Mouse (Mus musculus) limb, embryonic 10.5 days (tissue): ENCODE measurements at regions not wholly inside any gene's neighbourhood (a gene's known extent, or its start where the extent isn't known, plus 50 kb on each side); places are given as distances from the start of the nearest gene placed in this dataset.
"Not testable (repeated sequence)": the region's sequence is repeated elsewhere in the genome, so short reads cannot be mapped to it uniquely, and the experiment has no call there.

ENCODE experiments used
- DNase-seq: peaks from one replicate; pipeline ENCODE4 v3.0.0-alpha.2; 2017; ENCODE audit warnings: low spot score
- H3K27ac ChIP-seq: fragments of 300-500 bp; sonication (generic); 2 replicates; pipeline ENCODE4 v1.5.1; 2016; ENCODE audit warnings: mild to moderate bottlenecking
- H3K27me3 ChIP-seq: fragments of 300-500 bp; sonication (generic); 2 replicates; pipeline ENCODE4 v1.6.1; 2016; ENCODE audit warnings: low read depth, mild to moderate bottlenecking; ENCODE audit not compliant: poor library complexity, severe bottlenecking
- H3K36me3 ChIP-seq: fragments of 300-500 bp; sonication (generic); 2 replicates; pipeline ENCODE4 v1.6.1; 2016; ENCODE audit warnings: mild to moderate bottlenecking, moderate library complexity
- H3K4me1 ChIP-seq: fragments of 300-500 bp; sonication (generic); 2 replicates; pipeline ENCODE4 v1.6.1; 2016
- H3K4me3 ChIP-seq: fragments of 300-500 bp; sonication (generic); 2 replicates; pipeline ENCODE4 v1.5.1; 2016; ENCODE audit warnings: mild to moderate bottlenecking, moderate library complexity
- H3K9me3 ChIP-seq: fragments of 300-500 bp; sonication (generic); replicated peaks from 2 replicates; pipeline ENCODE4 v1.6.1; 2016; ENCODE audit warnings: mild to moderate bottlenecking
- WGBS: fragments of 180-500 bp; shearing (Covaris S2); methylation state at CpG from one replicate; pipeline ENCODE4 v1.1.7; 2016; 5-methylcytosine and 5-hydroxymethylcytosine counted together

DNA sequence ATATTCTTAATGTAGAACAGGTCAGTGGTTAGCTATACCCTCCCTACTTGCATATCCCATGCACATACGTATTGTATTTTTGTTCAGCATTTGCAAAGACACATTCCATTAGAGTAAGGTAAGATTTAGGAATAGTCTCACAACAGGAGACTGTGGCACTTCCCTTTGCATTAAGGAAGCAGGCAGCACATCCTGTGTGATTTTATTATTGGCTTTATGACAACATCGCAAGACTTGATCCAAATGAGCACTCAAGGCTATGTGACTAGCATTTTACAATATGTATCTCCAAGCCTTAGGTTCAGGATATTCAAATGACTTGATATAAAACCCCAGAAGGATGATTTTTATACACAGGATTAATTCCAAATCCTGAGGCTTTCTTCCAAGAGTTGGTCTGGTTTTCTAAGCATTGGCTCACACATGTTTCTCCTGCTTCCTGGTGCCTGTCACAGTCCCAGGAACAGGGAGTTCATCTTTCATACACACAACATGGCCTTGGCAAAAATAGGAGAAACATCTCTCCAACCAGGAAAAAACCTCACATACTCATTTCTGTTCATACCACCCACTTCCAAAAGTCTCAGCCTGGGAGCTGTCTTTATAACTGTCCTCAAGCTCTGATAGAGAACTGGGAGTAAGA, 159.1 kb upstream of the Meox2 start:
- WGBS: 95% methylated on average over 2 of the region's 2 CpGs
- DNase-seq: no peak
- no peak overlapping the region for H3K27ac ChIP-seq

DNA sequence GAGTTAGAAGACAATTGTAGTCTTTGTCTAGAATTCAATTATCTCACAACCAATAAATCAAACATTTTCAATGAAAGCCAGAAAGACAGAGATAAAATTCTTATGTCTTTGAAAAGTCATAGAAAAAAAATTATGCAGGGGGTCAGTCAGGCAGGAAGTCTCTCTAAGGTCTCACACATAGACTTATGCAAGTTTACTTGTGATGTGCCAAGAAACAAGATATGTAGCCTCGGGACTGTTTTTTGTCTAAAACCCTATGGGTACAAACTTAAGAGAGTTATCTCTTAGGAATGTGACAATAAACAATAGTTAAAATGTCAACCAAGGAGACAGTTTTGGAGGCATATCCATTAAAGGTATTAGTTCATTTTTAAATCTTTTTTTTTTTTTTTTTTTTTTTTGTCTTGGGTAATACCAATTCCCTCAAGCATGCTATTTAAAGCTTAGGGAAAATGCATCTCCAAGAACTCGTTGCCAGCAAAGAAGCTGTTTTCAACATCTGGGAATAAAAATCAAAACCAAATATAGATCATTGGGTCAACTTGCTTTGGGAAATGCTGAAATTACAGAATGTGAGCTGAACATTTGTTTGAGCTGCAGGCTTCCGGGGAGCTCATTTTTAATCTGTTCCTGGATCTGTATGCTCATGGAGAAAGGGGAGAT, 133.8 kb upstream of the Meox2 start:
- no peak for DNase-seq
- Histone ChIP-seq H3K4me1 (no peaks in the 10 kb centered on the region), H3K4me3 (no peak overlapping the region), H3K27ac (no peak overlapping the region), H3K9me3 (no peaks in the 10 kb centered on the region), H3K27me3 (no peaks in the 10 kb centered on the region), H3K36me3 (no peaks in the 10 kb centered on the region)
- WGBS: 87% methylated on average over 3 of the region's 3 CpGs

More for the DNA sequence above, 159.1 kb upstream of the Meox2 start:
- Histone ChIP-seq H3K9me3 (no peaks in the 10 kb centered on the region), H3K36me3 (no peaks in the 10 kb centered on the region), H3K4me1 (no peaks in the 10 kb centered on the region), H3K27me3 (no peaks in the 10 kb centered on the region), H3K4me3 (no peak overlapping the region)

DNA sequence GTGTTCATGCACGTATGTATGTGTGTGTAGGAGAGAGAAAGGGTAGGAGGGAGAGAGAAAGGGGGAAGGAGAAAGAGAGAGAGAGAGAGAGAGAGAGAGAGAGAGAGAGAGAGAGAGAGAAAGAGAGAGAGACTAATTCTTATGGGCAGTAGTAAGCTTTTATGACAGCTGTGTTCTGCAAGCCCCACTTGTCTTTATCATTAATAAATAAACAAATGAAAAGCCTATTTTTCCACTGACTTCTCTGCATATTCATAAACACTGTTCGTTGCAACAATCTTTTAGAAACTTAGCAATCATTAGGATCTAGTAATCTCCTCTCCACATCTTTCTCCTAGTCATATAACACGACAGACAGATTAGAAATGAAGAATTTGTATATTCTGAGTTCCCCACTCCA, 131.2 kb upstream of the Meox2 start:
- H3K36me3 ChIP-seq: no peaks in the 10 kb centered on the region
- no peak overlapping the region for H3K4me3 ChIP-seq
- 79% methylated on average over 3 of the region's 3 CpGs for WGBS
- no peaks in the 10 kb centered on the region for H3K4me1 ChIP-seq
- no peaks in the 10 kb centered on the region for H3K27me3 ChIP-seq
- no peaks in the 10 kb centered on the region for H3K9me3 ChIP-seq
- no peak overlapping the region for H3K27ac ChIP-seq
- DNase-seq: no peak

DNA sequence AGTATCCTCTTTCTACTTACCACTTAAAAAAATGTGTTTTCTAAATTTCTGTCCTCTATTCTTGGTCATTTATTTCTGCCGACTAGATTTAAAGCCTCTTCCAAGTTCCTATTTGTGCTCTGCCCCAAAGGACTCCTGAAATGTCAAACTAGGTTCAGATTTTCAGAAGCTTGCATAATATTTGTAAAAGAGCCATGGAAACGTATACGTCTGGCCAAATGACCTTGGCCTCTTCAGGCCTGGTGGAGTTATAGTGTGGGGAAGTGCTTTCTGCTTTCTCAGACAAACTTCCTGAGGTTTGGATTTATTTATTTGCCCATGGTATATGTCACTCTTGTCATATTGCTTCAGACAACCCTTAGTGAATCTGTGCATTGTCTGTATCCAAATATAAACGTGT, 117.2 kb upstream of the Meox2 start:
- H3K27ac ChIP-seq: no peak overlapping the region
- no peaks in the 10 kb centered on the region for H3K9me3 ChIP-seq
- H3K36me3 ChIP-seq: no peaks in the 10 kb centered on the region
- no peak for DNase-seq
- H3K27me3 ChIP-seq: no peaks in the 10 kb centered on the region
- 77% methylated on average over 4 of the region's 4 CpGs for WGBS
- H3K4me1 ChIP-seq: 0 out of 2 replicates have a peak, but pooled peaks cover 3% of the 10 kb centered on the region
- H3K4me3 ChIP-seq: no peak overlapping the region

DNA sequence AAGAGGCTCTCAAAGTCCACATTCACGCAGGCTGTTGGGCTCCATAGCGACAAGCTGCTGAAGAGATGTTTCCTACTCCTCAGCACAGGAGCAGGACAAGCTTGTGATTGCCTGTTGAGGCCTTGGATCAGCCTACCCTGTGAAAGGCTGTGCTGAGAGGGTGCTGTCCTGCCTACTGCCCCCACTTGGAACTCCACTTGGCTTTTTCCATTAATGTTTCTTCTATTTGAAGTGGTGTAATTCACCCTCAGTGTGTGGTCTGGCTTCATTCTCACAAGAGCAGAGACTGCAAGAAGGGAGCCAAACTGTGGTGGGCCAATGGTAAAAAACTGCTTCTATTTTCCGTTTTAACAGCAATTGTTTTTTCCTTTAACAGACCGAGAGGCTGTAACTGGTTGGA, 116.4 kb upstream of the Meox2 start:
- DNase-seq: no peak
- WGBS: 76% methylated on average over 4 of the region's 4 CpGs

DNA sequence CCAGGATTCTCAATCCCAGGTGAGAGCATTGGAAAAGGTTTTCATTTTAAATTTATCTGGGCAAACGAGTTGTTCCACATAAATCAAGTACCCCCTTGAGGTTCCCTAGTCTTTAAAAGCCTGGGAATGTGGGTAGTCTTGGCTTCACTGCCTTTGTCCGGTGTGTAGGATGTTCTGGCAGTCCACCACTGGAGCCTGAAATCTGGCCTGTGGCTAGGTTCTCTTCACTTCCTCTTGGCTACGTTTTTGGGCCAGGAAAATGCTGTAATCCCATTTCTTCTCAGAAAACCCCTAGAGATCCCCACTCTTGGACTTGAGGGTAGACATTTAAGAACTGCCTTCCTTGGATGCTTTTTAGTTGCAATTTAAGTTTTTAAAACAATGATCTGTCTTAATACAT, 106.9 kb upstream of the Meox2 start:
- DNase-seq: no peak
- Histone ChIP-seq H3K36me3 (no peaks in the 10 kb centered on the region), H3K4me1 (no peaks in the 10 kb centered on the region), H3K27ac (no peak overlapping the region), H3K4me3 (no peak overlapping the region), H3K9me3 (no peaks in the 10 kb centered on the region), H3K27me3 (no peaks in the 10 kb centered on the region)
- 77% methylated on average over 3 of the region's 3 CpGs for WGBS

More for the DNA sequence above, 116.4 kb upstream of the Meox2 start:
- Histone ChIP-seq H3K4me1 (0 out of 2 replicates have a peak, but pooled peaks cover 3% of the 10 kb centered on the region), H3K27ac (no peak overlapping the region), H3K9me3 (no peaks in the 10 kb centered on the region), H3K27me3 (no peaks in the 10 kb centered on the region), H3K4me3 (no peak overlapping the region), H3K36me3 (no peaks in the 10 kb centered on the region)

DNA sequence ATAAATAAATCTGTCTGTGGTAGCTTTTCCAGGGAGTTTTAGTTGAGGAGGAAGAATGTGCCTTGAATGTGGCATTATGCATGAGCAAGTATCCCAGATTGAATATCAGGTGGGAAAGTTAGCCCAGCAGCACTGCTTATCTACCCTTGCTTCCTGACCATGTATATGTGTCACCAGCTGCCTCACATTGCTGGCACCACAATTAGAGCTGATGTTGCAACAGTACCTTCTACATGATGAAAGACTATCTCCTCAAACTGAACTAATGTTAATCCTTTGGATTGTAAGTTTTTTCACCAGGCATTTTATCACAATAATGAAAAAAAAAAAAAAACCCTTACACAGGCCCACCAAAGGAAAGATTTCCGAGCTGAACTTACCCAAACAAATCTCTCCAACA, 103.1 kb upstream of the Meox2 start:
- H3K27ac ChIP-seq: no peak overlapping the region
- no peaks in the 10 kb centered on the region for H3K27me3 ChIP-seq
- H3K4me1 ChIP-seq: no peaks in the 10 kb centered on the region
- no peaks in the 10 kb centered on the region for H3K36me3 ChIP-seq
- DNase-seq: no peak
- H3K4me3 ChIP-seq: no peak overlapping the region
- WGBS: 86% methylated on average over 1 of the region's 1 CpGs
- H3K9me3 ChIP-seq: no peaks in the 10 kb centered on the region

DNA sequence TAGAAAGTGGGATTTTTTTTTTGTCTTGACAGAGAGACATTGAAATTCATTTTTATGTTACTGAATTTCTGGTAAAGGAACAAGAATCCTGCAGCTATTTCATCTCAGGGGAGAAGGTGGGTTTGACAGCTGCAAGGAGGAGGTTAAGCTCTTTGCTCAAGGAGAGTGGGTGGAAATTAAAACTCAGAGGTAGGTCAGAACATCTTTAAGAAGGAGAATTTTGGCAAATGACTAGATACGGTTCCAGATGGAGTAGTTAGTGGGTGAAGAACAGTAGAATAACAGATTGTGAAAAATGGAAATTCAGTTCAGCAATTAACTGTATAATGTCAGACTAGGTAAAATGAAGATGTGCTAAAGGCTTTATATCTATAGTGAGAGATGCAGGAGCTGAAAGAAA, 98.0 kb upstream of the Meox2 start:
- no peak for DNase-seq
- H3K27ac ChIP-seq: no peak overlapping the region
- no peaks in the 10 kb centered on the region for H3K9me3 ChIP-seq
- 95% methylated on average over 1 of the region's 1 CpGs for WGBS
- H3K27me3 ChIP-seq: no peaks in the 10 kb centered on the region
- no peaks in the 10 kb centered on the region for H3K4me1 ChIP-seq
- no peaks in the 10 kb centered on the region for H3K36me3 ChIP-seq
- H3K4me3 ChIP-seq: no peak overlapping the region

DNA sequence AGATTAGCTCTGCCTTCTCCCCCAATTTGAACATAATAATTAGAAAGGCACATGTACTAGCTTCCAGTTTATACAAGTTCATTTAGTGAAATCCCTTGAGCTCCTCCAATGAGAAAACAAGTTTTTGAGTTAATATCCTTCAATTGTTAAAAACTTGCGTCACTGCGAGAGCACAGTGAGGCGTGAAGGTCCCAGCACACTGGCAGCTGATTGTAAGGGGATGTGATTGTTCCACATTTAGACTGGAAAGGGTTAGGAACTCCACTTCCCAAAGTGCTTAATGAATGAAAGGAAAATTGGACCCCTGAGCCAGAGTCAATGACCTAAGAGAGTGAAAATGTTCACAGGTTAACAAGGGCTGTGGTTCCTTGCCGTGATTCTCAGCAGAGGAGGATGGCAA, 93.9 kb upstream of the Meox2 start:
- Histone ChIP-seq H3K27me3 (no peaks in the 10 kb centered on the region), H3K9me3 (no peaks in the 10 kb centered on the region), H3K4me3 (no peak overlapping the region), H3K36me3 (no peaks in the 10 kb centered on the region), H3K4me1 (no peaks in the 10 kb centered on the region), H3K27ac (no peak overlapping the region)
- DNase-seq: no peak
- 86% methylated on average over 4 of the region's 4 CpGs for WGBS

DNA sequence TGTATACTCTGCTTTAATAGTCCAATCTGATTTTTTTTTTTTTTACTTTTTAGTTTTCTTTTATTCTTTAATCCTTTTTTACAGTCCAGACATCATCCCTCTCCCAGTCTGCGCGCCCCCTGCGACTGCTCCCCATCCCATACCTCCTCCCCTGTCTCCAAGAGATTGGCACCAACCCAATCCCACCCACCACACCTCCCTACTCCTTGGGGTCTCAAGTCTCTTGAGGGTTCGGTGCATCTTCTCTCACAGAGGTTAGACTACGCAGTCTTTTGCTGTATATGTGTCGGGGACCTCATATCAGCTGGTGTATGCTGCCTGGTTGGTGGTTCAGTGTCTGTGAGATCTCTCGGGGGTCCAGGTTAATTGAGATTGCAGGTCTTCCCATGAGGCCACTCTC, 93.4 kb upstream of the Meox2 start:
- not testable (repeated sequence) for H3K4me3 ChIP-seq, H3K4me1 ChIP-seq, H3K9me3 ChIP-seq, H3K36me3 ChIP-seq, H3K27me3 ChIP-seq, DNase-seq, H3K27ac ChIP-seq
- 91% methylated on average over 7 of the region's 7 CpGs for WGBS

DNA sequence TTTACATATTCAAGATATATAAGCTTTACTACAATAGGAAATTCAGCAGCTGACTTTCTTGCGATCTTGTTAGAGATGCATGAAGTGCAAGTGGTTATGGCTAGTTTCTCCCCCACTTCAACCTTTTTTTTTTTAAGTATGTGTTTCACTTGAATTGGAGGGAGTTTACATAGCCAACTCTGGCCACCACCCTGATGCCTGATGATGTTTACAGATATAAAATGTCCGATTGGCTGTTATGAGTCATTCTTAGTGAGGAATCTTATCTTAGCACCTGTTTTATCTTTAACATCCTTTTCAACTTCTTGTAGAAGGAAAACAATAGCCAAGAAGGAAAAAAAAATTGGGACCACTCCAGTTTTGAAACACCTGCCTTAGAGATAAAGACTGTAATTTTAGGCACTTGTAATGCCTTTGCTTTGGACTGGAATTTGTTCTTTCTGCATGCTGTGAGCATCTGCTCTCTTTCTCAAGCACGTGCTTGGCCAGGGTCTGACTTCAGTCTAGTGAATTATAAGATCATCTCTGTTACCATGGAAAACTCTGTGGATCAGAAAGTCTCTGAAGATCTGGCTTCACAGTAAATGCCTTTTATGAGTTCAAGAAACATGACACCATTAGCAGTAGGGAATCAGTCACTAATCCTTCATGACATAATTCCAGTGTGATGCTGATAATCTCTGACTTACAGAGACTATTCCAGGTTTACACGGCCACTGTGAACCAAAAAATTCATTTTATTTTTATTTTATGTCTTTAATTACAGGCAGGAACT, 92.7 kb upstream of the Meox2 start:
- H3K36me3 ChIP-seq: no peaks in the 10 kb centered on the region
- DNase-seq: no peak
- no peak overlapping the region for H3K4me3 ChIP-seq
- no peaks in the 10 kb centered on the region for H3K4me1 ChIP-seq
- no peaks in the 10 kb centered on the region for H3K27me3 ChIP-seq
- H3K9me3 ChIP-seq: no peaks in the 10 kb centered on the region
- no peak overlapping the region for H3K27ac ChIP-seq
- 77% methylated on average over 4 of the region's 4 CpGs for WGBS

DNA sequence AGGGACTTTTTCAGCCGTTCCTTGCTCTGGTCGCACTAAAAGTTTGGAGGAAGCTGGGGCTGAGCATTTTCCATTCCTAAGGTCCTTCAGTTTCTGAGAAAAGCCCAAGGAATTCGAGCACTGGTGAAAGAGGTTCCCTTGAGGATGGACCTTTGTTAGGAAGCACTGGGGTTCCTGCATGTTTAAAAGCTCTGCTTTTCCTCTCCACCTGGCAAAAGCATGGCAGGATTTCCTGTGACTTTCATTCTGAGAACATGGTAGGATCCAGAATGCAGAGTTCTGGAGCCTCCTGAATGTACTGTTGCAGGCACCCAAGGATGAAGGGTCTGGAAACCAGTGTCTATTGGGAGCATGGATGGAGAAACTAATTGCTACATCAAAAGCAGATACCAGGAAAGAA, 61.1 kb upstream of the Meox2 start:
- 81% methylated on average over 3 of the region's 3 CpGs for WGBS
- no peaks in the 10 kb centered on the region for H3K27me3 ChIP-seq
- no peaks in the 10 kb centered on the region for H3K36me3 ChIP-seq
- H3K4me1 ChIP-seq: no peaks in the 10 kb centered on the region
- no peaks in the 10 kb centered on the region for H3K9me3 ChIP-seq
- DNase-seq: no peak
- no peak overlapping the region for H3K27ac ChIP-seq
- H3K4me3 ChIP-seq: no peak overlapping the region

DNA sequence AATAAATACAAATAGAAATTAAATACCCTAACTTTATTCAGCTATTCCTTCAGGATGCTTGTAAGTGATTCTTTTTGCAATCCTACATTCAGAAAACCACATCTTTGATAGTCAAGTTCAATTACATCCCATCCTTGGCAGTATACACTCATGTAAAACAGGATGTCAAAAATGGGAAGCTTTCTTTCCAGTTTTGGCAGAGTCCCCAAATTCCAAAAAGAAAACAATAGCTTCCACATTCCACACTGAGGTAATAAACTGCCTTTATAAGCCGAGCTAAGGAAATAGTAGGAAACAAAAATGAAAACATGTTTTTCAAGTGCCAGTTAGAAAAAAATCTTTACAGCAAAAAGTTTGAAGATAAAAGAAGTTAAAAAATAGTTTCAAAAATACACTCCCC, 57.7 kb upstream of the Meox2 start:
- no peak for DNase-seq
- Histone ChIP-seq H3K4me1 (no peaks in the 10 kb centered on the region), H3K4me3 (no peak overlapping the region), H3K27ac (no peak overlapping the region), H3K9me3 (no peaks in the 10 kb centered on the region), H3K27me3 (no peaks in the 10 kb centered on the region), H3K36me3 (no peaks in the 10 kb centered on the region)
- WGBS: 85% methylated on average over 1 of the region's 1 CpGs
